Mouse (Mus musculus) intestine, postnatal 0 days (tissue): ENCODE measurements at regions not wholly inside any gene's neighbourhood (a gene's known extent, or its start where the extent isn't known, plus 50 kb on each side); places are given as distances from the start of the nearest gene placed in this dataset.
A peak's percentile ranks its signal among the peaks of the same experiment; 100 is the strongest.

Source experiments
- ATAC-seq: fragments of 200-750 bp; cut with Nextera tagmentation; 2 replicates; pipeline ENCODE4 v1.8.0; 2017; ENCODE audit warnings: mild to moderate bottlenecking, moderate TSS enrichment, moderate library complexity
- H3K27ac ChIP-seq: fragments of 300-500 bp; sonication (generic); 2 replicates; pipeline ENCODE4 v1.5.1; 2014; ENCODE audit warnings: mild to moderate bottlenecking, low read depth, low read length, moderate library complexity
- H3K27me3 ChIP-seq: fragments of 300-500 bp; sonication (generic); replicated peaks from 2 replicates; pipeline ENCODE4 v1.6.1; 2014; ENCODE audit warnings: low read length, mixed read lengths; ENCODE audit not compliant: control insufficient read depth, insufficient read depth
- H3K36me3 ChIP-seq: fragments of 300-500 bp; sonication (generic); 2 replicates; pipeline ENCODE4 v1.6.1; 2014; ENCODE audit warnings: mild to moderate bottlenecking, moderate library complexity; ENCODE audit not compliant: control insufficient read depth, insufficient read depth
- H3K4me1 ChIP-seq: fragments of 300-500 bp; sonication (generic); replicated peaks from 2 replicates; pipeline ENCODE4 v1.6.1; 2014; ENCODE audit warnings: antibody characterized with exemption, low read length, mixed read lengths; ENCODE audit not compliant: control insufficient read depth, insufficient read depth
- H3K4me2 ChIP-seq: fragments of 300-500 bp; sonication (generic); replicated peaks from 2 replicates; pipeline ENCODE4 v1.6.1; 2014; ENCODE audit warnings: low read depth, mild to moderate bottlenecking, moderate library complexity
- H3K4me3 ChIP-seq: fragments of 300-500 bp; sonication (generic); 2 replicates; pipeline ENCODE4 v1.5.1; 2014; ENCODE audit warnings: low read depth, low read length
- H3K9ac ChIP-seq: fragments of 300-500 bp; sonication (generic); 2 replicates; pipeline ENCODE4 v1.6.1; 2014; ENCODE audit warnings: mild to moderate bottlenecking, low read depth, low read length
- H3K9me3 ChIP-seq: fragments of 300-500 bp; sonication (generic); 2 replicates; pipeline ENCODE4 v1.6.1; 2016; ENCODE audit warnings: mixed run types; ENCODE audit not compliant: control insufficient read depth
- CTCF ChIP-seq: sonication (generic); IDR thresholded peaks from 2 replicates; pipeline ENCODE4 v1.5.1; 2016; ENCODE audit warnings: low read depth, mild to moderate bottlenecking, control low read depth, antibody characterized with exemption, moderate library complexity
- WGBS: fragments of 180-500 bp; shearing (Covaris S2); extraction: QIAGEN DNeasy Blood & Tissue Kit; methylation state at CpG from one replicate; pipeline ENCODE4 v1.1.7; 2014; 5-methylcytosine and 5-hydroxymethylcytosine counted together

- no peak overlapping the region for H3K9ac ChIP-seq
- H3K36me3 ChIP-seq, result no peaks in the 10 kb centered on the region
- no peaks in the 10 kb centered on the region for H3K27me3 ChIP-seq
- 24% methylated on average over 4 of the region's 4 CpGs for WGBS
- peak; percentile 81 for ATAC-seq
- no peak overlapping the region for H3K4me2 ChIP-seq
- 0 out of 2 replicates have a peak, but pooled peaks cover 4% of the 10 kb centered on the region for H3K4me1 ChIP-seq
- no peak overlapping the region for H3K4me3 ChIP-seq
- H3K27ac ChIP-seq, result no peak overlapping the region
- no peak for TF ChIP-seq CTCF
- H3K9me3 ChIP-seq, result no peaks in the 10 kb centered on the region
Observed at GRCm38 (mm10) chr8:26833297-26833696, 143.8 kb upstream of the Zfp703 start.

GRCm38 (mm10) chr8:26833784-26834183, 143.3 kb upstream of the Zfp703 start:
- Histone ChIP-seq H3K4me2 (no peak overlapping the region), H3K4me1 (0 out of 2 replicates have a peak, but pooled peaks cover 4% of the 10 kb centered on the region), H3K4me3 (no peak overlapping the region), H3K9me3 (no peaks in the 10 kb centered on the region), H3K27ac (no peak overlapping the region), H3K27me3 (no peaks in the 10 kb centered on the region), H3K36me3 (no peaks in the 10 kb centered on the region), H3K9ac (no peak overlapping the region)
- WGBS, result 66% methylated on average over 5 of the region's 5 CpGs
- ATAC-seq, result no peak
- no peak for TF ChIP-seq CTCF

GRCm38 (mm10) chr8:26834604-26835003, 142.5 kb upstream of the Zfp703 start:
- TF ChIP-seq CTCF, result no peak
- H3K27me3 ChIP-seq, result no peaks in the 10 kb centered on the region
- H3K4me2 ChIP-seq, result no peak overlapping the region
- WGBS, result 86% methylated on average over 13 of the region's 13 CpGs
- no peak overlapping the region for H3K27ac ChIP-seq
- H3K9ac ChIP-seq, result no peak overlapping the region
- no peaks in the 10 kb centered on the region for H3K36me3 ChIP-seq
- no peak overlapping the region for H3K4me3 ChIP-seq
- H3K9me3 ChIP-seq, result no peaks in the 10 kb centered on the region
- no peak for ATAC-seq
- H3K4me1 ChIP-seq, result 0 out of 2 replicates have a peak, but pooled peaks cover 4% of the 10 kb centered on the region

- 69% methylated on average over 8 of the region's 8 CpGs for WGBS
- H3K27me3 ChIP-seq, result no peaks in the 10 kb centered on the region
- no peak for ATAC-seq
Observed at GRCm38 (mm10) chr8:26835076-26835475, 142.0 kb upstream of the Zfp703 start.

GRCm38 (mm10) chr8:26835616-26836015, 141.5 kb upstream of the Zfp703 start:
- H3K4me2 ChIP-seq, result no peak overlapping the region
- H3K4me3 ChIP-seq, result no peak overlapping the region
- no peak for TF ChIP-seq CTCF
- no peaks in the 10 kb centered on the region for H3K9me3 ChIP-seq
- no peak overlapping the region; the same call in 1 of the 2 replicates for H3K9ac ChIP-seq
- ATAC-seq, result no peak
- H3K36me3 ChIP-seq, result no peaks in the 10 kb centered on the region
- H3K4me1 ChIP-seq, result 0 out of 2 replicates have a peak, but pooled peaks cover 4% of the 10 kb centered on the region
- no peak overlapping the region for H3K27ac ChIP-seq
- no peaks in the 10 kb centered on the region for H3K27me3 ChIP-seq
- WGBS, result 68% methylated on average over 6 of the region's 6 CpGs

More at GRCm38 (mm10) chr8:26835076-26835475, 142.0 kb upstream of the Zfp703 start:
- Histone ChIP-seq H3K4me1 (0 out of 2 replicates have a peak, but pooled peaks cover 4% of the 10 kb centered on the region), H3K36me3 (no peaks in the 10 kb centered on the region), H3K4me2 (no peak overlapping the region), H3K4me3 (no peak overlapping the region), H3K27ac (no peak overlapping the region), H3K9me3 (no peaks in the 10 kb centered on the region), H3K9ac (no peak overlapping the region)
- TF ChIP-seq CTCF, result no peak

GRCm38 (mm10) chr8:26836552-26836951, 140.6 kb upstream of the Zfp703 start:
- no peak overlapping the region for H3K4me3 ChIP-seq
- 0 out of 2 replicates have a peak, but pooled peaks cover 4% of the 10 kb centered on the region for H3K4me1 ChIP-seq
- H3K27me3 ChIP-seq, result no peaks in the 10 kb centered on the region
- ATAC-seq, result no peak
- H3K27ac ChIP-seq, result no peak overlapping the region
- no peaks in the 10 kb centered on the region for H3K36me3 ChIP-seq
- H3K9me3 ChIP-seq, result no peaks in the 10 kb centered on the region
- 94% methylated on average over 7 of the region's 7 CpGs for WGBS
- no peak overlapping the region for H3K4me2 ChIP-seq
- TF ChIP-seq CTCF, result no peak
- H3K9ac ChIP-seq, result no peak overlapping the region

GRCm38 (mm10) chr8:26840286-26840685, 136.8 kb upstream of the Zfp703 start:
- TF ChIP-seq CTCF, result no peak
- Histone ChIP-seq H3K4me3 (no peak overlapping the region), H3K27ac (no peak overlapping the region), H3K36me3 (no peaks in the 10 kb centered on the region), H3K4me2 (no peak overlapping the region), H3K9ac (no peak overlapping the region), H3K4me1 (peaks cover 8% of the 10 kb centered on the region; the same call in 1 of the 2 replicates), H3K9me3 (no peaks in the 10 kb centered on the region), H3K27me3 (no peaks in the 10 kb centered on the region)
- WGBS, result 45% methylated on average over 2 of the region's 2 CpGs
- ATAC-seq, result no peak
